Mouse (Mus musculus): ENCODE results near the gene Gadd45g. TPM values are rescaled to one million over a fixed set of nuclear protein-coding genes. Genes with fewer than 3 reads are reported as not detected.
"Not testable (repeated sequence)": the region's sequence is repeated elsewhere in the genome, so short reads cannot be mapped to it uniquely, and the experiment has no call there.

Gene Gadd45g
- total RNA-seq, 1 experiment from 2014 or later = 10.1 TPM

DNA sequence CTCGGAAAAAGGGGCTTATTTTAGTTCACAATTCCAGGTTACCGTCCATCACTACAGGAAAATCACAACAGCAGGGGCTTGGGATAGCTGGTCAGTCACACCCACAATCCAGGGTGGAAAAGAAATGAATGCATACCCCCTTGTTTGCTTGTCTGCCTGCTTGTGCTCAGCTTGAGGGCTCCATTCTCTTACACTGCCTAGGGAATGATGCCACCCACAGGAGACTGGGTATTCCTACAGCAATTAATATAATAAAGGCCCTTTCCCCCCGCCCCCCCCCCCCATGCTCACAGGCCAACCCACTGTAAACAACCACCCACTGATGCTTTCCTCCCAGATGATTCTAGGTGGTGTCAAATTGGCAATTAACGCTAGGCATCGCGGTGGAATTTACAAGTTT, 14.0 kb upstream of the Gadd45g start:
- no peak for ATAC-seq (replicated peaks; ENCODE audit: low read depth, poor library complexity, severe bottlenecking)

DNA sequence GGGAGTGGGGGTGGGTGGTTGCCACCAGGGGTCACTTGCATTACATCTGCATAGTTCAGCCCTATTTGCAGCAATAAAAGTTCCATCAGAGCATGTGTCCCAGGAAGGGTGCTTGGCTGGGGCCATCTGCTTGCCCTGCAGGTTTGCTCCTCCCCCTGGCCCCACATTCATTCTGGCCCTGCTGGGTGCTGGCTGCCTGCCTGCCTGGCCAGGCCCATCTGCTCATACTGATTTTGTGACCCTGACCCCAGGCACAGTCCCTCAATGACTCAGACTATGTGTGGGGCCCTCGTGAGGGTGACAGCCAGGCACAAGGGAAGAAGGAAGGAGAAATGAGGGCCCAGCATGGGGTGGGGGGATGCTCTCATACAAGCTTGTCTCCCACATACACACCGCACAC, 12.9 kb upstream of the Gadd45g start:
- ATAC-seq (replicated peaks; ENCODE audit: low read depth, poor library complexity, severe bottlenecking) = no peak

DNA sequence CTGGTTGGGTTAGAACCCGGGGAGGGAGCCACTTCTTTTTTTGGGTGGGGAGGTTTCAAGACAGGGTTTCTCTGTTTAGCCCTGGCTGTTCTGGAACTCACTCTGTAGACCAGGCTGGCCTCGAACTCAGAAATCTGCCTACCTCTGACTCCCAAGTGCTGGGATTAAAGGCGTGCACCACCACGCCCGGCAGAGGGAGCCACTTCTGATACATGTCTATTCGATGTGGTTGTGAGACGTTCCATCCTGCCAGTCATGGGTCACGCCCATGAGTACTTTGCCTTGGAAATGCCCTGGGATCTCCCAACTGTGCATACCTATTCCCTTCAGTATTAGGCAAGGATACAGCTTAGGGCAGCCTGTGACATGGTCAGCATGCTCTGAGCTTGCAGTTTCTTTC, 12.5 kb upstream of the Gadd45g start:
- not testable (repeated sequence) for ATAC-seq (replicated peaks; ENCODE audit: low read depth, poor library complexity, severe bottlenecking)

DNA sequence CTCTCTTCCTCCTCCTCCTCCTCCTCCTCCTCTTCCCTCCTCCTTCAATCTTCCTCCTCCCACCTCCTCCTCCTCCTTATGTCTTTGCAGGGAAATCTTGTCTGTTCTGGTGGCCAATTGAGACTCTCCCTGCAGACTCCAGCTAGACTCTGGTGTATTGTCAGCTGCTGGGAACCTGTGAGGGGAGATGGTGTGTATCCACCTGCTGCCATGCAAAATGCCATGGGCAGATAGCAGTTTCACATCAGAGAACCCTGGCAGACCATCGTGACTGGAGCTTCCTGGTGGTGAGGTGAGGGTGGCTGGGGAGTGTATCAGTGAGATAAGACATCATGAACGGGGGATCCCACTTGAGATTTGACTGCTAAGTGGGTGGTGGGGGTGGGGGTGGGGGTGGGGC, 12.0 kb upstream of the Gadd45g start:
- ATAC-seq (replicated peaks; ENCODE audit: low read depth, poor library complexity, severe bottlenecking) = no peak

DNA sequence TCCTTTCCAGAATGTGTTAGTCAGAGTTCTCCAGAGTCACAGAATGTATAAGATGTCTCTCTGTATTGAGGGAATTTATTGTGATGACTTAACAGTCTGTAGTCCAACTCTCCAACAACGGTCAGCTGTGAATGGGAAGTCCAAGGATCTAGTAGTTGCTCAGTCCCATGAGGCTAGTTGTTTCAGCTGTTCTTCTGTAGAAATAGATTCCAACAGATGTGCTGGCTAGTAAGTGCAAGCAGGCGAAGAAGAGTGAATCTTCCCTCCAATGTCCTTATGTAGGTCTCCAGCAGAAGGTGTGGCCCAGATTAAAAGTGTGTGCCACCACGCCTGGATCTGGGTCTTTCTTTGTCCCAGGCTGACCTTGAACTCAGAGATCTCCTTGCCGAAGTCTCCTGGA, 11.3 kb upstream of the Gadd45g start:
- not testable (repeated sequence) for ATAC-seq (replicated peaks; ENCODE audit: low read depth, poor library complexity, severe bottlenecking)

DNA sequence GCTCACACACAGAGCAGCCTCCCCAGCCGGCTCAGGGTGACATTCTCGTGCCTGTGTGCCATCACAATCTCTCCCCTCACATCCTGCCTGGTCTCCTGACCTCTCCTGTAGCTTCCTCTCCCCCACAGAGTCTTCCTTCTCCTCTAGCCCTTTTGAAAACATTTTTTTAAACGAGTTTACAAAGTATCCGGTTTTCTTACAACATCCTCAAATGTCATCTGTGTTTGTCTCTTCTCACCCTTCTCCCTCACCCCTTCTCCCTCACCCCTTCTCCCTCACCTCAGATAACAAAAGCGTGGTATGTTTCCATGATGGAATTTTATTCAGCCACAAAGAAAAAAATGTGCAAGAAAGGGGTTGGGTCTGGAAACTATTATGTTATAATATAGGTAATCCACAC, 9.1 kb upstream of the Gadd45g start:
- ATAC-seq (replicated peaks; ENCODE audit: low read depth, poor library complexity, severe bottlenecking) = peak; percentile 21

DNA sequence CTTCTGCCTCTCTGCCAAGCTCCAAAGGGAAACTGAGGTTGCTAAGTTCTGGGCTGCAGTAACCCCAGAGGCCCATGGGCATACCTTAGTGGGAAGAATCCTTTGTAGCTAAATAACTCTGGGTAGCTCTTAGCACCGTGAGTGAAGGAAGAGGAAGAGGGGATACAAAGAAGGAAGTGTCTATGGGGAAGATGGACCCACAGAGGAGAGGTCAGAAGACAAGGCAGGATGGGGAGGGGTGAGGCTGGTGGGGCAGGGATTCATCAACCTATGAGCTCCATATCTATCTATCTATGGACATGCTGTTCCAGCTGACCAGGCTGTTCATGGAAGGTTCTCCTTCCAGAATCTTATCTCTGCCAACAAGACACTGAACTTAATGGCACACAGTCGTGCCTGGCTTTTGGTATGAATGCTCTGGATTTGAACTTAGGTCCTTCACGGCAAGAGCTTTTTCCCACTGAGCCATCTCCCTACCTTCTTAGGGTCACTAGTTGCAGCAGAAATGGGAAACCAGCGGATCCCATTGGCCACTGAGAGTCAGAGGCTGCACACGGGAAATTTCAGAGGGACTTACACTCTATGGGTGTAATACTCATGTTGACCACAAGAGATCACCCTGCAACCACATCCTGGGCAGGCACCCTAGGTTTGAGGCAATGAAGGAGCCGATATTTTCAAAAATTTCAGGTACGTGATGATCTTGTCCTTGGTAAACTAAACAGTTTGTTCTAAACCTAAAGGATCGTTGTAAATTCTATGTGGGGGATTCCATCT, 7.0 kb upstream of the Gadd45g start:
- peak; percentile 49; the same call in 1 of the 2 replicates for ATAC-seq (replicated peaks; ENCODE audit: low read depth, poor library complexity, severe bottlenecking)

DNA sequence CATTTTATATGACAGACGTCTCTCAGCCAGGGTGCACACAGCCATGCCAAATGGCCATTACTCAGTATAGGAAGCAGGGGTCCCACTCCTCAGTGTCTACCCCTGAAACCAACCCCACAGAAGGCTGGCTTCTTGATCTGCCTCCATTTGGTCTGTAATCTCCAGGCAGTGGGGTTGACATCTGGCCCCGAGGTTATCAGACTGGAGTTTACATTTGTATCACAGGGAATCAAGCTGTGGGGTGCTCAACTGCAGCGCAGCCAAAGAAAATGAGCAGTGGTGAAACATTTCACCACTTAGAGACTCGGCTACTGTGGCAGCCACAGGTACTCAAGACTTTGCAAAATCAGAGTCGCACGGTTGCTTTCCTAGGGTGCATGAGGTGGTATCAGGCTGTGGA, 5.8 kb upstream of the Gadd45g start:
- ATAC-seq (replicated peaks; ENCODE audit: low read depth, poor library complexity, severe bottlenecking) = no peak

DNA sequence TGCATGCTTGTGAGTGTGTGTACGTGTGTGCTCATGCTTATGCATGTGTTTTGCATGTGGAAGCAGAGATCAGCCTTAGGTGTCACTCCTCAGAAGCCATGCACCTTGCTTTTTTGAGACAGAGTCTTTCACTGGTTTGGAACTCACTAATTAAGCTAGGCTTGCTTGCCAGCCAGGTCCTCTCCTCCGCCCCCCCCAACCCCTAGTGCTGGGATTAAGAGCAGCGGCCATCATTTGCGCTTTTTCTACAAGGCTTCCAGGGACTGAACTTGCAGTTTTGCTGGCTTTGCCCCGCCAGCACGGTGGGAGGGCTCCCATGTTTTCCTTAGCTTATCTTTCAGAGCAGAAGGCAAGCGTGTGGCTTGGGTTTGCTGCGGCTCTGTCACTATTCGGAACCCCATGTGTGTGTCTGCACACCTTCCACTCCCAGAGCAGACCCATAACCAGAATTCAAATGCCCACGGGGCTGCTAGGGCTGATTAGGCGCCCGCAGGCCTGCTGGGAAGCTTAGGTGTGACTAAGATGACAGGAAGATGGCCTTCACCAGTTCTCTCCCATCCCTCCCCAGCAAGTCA, 4.8 kb upstream of the Gadd45g start:
- ATAC-seq (replicated peaks; ENCODE audit: low read depth, poor library complexity, severe bottlenecking) = peak; percentile 33

DNA sequence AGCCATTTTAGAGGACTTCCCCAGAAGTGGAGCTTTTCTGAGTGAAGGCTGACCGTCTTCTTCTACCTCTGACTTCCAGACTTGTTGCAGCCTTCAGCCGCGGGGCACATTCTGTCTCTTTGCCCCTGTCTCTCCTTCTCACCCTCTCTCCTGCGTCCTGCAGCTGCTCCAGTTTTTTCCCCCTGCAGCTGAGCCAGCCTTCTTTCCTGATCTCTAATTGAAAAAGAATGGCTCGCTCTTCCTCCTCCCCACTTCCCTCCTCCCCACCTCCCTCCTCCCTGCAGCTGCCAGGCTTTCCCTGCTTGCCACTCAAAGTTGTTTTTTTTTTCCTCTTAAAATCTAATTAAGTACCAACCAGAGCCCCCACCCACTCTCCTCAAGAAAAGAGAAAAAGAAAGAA, 4.3 kb upstream of the Gadd45g start:
- no peak for ATAC-seq (replicated peaks; ENCODE audit: low read depth, poor library complexity, severe bottlenecking)

DNA sequence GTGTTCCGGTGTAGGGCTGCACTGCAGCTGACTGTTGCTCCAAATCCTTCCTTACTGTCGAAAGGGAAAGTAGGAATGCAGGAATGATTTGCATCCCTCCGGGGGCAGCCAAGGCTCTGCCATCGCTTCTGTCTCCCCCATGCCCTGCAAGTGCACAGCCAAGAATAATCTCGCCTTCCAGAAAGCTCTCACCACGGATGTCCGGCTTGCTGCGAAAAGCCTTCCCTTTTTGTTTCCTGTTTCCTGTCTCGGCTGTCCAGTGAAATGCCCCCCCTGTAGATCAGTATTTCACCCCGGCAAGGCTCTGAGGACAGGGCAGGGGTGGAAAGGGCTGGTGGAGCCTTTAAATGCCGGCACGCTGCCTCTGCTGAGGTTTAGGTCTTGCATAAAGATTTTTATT, 3.7 kb upstream of the Gadd45g start:
- 0 out of 2 replicates have a peak, but pooled peaks have one; percentile 1 for ATAC-seq (replicated peaks; ENCODE audit: low read depth, poor library complexity, severe bottlenecking)

DNA sequence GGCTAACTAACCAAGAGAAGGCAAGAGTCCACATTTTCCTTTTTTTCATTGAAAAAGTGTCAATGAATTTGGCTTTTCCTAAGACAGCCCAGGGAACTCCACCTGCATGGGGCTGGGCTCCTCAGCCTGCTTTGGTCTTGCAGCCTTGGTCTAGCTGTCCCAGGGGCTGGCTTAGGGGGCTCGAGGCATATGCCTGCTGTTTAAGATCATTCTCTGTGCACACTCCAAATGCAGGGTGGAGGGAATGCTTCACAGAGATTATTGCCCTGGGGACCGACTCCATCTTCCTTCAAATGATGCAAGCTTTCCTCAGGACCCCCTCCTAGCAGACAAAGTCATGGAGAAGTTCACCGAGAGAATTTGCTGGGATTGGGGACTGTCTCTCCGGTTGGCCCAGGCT, 3.2 kb upstream of the Gadd45g start:
- ATAC-seq (replicated peaks; ENCODE audit: low read depth, poor library complexity, severe bottlenecking) = no peak

DNA sequence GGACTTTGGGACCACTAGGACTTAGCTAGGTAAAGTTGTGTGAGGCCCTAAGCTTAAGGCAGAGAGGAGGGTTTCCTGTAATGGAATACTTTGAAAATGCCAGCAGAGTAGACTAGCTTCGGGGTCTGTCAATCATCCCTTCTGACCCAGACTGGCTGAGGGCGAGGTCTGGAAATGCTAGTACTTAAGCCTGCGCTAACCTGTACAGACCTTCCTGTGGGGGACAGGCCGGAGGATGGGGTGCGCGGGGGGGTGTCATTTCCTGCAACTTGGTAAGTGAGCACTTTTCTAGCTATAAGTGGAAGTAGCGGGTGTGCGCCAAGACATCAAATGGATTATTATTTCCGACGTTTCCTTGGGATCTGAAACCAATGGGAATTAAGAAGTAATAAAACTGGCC, 2.4 kb upstream of the Gadd45g start:
- no peak for ATAC-seq (replicated peaks; ENCODE audit: low read depth, poor library complexity, severe bottlenecking)

DNA sequence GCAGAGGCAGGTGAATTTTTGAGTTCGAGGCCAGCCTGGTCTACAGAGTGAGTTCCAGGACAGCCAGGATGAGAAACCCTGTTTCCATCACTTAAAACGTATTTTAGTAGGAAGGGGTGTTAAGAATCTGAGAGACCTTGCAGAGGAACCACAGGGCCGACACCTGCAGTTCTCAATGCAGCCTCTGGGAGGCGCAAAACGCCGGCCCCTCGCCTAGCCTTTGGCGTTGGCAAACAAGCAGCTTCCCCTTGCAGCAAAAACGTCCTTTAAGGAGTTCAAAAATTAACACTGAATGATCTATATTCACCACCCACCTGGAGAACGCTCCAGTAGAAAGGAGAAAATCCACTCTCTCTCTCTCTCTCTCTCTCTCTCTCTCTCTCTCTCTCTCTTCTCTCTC, 1.8 kb upstream of the Gadd45g start:
- ATAC-seq (replicated peaks; ENCODE audit: low read depth, poor library complexity, severe bottlenecking) = no peak

DNA sequence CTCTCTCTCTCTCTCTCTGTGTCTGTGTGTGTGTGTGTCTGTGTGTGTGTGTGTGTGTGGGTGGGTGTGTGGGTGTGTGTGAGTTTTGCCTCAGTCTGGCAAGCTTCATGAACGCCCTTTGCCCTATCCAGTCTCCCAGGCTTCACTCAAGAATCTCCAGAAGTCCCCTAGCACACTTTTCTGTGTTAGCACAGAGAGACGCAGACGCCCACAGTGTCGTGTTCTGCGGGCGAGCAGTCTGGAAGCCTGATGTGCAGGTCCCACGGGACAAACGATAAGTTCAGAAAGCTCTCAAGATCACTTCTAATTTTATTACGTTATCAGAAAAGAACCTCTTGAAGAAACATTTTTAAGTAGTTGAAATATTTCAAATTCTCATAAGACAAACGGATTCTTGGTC, 1.4 kb upstream of the Gadd45g start:
- ATAC-seq (replicated peaks; ENCODE audit: low read depth, poor library complexity, severe bottlenecking) = no peak

DNA sequence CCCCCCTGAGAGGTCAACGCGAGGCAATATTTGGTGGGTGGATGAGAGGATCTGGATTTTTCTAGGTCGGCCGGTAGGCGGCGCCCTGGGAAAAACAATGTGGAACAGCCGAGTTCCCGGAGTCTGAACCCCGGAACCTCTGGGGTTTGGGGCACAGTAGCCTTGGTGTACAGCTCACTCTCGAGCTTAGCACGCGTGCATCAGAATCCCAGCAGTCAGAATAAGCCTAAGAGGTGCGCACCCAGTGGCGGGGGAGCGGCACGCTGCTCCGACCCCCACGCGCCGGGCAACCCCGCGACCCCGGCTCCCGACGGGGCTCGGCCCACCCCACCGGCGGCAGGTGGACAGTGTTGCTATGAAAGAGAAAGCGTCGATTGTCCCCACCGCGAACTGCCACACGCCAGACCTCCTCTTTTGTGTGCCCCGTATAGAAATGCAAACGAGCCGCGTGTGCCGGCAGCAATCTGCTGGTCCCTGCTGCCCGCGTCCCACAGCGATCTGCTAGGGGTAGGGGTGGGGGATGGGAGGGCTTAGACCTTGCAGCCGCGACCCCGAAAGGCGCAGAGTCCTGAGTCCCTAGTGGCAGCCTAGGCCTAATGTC, 787 bp upstream of the Gadd45g start:
- no peak for ATAC-seq (replicated peaks; ENCODE audit: low read depth, poor library complexity, severe bottlenecking)

DNA sequence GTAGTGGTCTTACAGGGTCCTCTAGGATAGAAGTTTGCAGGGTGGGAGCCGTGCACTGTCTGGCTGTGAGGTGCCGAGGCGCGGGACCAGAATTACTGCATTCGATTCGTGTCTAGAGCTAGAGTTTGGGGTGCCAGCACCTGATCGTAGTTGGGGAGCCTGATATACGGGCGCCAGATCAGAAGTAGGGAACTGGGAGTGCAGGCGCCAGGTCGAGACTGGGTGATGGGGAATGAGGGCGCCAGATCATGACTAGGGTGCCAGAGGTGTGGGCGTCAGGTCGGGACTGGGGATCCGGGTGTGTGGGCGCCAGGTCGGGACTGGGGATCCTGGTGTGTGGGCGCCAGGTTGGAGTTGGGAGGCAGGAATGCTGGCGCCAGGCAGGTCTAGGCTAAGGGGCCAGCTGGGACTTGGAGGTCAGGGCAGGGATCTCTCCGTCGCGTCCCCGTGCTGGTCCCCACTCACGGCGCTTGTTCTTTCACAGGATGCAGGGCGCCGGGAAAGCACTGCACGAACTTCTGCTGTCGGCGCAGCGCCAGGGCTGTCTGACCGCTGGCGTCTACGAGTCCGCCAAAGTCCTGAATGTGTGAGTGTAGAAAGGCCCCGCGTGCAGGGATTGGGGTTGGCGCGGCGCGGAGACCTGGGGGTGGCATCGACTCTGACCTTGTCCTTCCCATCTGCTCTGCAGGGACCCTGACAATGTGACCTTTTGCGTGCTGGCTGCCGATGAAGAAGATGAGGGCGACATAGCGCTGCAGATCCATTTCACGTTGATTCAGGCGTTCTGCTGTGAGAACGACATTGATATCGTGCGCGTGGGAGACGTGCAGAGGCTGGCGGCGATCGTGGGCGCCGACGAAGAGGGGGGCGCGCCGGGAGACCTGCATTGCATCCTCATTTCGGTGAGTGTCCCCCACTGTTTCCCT, 653 bp downstream of the Gadd45g start:
- ATAC-seq (replicated peaks; ENCODE audit: low read depth, poor library complexity, severe bottlenecking) = no peak

DNA sequence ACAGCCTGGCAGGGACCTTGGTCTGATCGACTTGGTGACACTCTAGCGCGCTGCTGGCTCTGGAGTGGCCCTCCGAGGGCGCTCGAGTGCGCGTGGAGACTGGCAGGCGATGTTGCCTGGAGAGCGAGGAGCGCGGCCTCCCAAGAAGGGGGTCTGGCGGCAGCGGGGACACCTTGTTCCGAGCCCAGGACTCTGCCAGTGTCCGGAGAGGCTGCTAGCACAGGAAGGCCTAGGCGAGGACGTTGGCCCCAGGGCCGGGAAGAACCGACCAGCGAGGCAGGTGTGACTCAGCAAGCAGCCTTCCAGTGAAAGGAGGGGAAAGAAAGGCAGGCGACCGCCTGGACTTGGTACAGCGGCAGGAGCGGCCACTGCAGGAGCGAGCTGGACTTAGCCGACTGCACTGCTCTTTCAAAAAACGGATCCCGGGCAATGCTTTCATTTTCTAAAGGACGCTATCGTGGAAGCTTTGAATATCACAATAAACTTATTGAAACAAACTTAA, 1.6 kb downstream of the Gadd45g start:
- peak; percentile 24 for ATAC-seq (replicated peaks; ENCODE audit: low read depth, poor library complexity, severe bottlenecking)

DNA sequence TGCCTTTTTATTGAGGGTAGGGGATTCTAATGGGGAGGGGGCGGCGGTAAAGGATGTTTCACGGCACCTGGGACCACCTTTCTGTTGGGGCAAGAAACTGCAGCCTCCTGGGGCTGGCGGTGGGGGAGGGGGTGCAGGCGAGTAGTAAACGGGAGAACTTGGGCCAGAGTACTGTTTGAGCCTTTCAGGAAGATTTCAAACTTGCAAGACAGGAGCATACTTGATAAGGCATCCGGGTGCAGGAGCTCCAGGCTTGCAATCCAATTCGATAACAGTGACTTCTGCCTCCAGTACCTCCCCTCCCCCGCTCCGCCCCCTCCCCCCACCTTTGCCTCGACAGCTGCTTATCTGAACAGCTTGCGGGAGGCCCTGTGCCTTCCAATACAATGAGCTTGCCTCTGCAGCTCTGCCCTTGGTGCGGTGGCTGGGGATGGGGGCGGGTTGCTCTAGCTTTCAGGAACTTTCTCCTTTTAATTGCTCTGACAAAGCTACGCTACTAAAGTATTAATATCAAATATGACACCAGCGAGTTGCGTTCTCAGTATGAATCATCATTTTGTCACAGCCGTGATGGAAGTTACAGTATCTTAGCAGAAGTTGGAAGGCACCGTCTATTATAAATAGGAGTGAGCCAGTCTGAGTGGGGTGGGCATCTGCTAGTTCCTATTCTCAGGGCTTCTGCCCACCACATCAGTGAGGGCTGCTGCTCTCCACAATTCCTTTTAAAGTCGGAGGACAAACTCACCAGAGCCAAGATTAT, 2.2 kb downstream of the Gadd45g start:
- peak; percentile 42 for ATAC-seq (replicated peaks; ENCODE audit: low read depth, poor library complexity, severe bottlenecking)

Data from common myeloid progenitor, adult 5-6 weeks (primary cell).